Mouse (Mus musculus) limb, embryonic 15.5 days (tissue): ENCODE results near the gene Zfp617. TPM values are rescaled to one million over a fixed set of nuclear protein-coding genes. Genes with fewer than 3 reads are reported as not detected.
A peak's percentile ranks its signal among the peaks of the same experiment; 100 is the strongest.
"Not testable (repeated sequence)": the region's sequence is repeated elsewhere in the genome, so short reads cannot be mapped to it uniquely, and the experiment has no call there.

Experiments used
- ATAC-seq: fragments of 200-750 bp; cut with Nextera tagmentation; 2 replicates; pipeline ENCODE4 v1.8.0; 2017; ENCODE audit warnings: low read depth, moderate TSS enrichment; ENCODE audit not compliant: insufficient number of reproducible peaks, low FRiP score, low TSS enrichment
- H3K27ac ChIP-seq: fragments of 300-500 bp; sonication (generic); 2 replicates; pipeline ENCODE4 v1.5.1; 2015; ENCODE audit warnings: moderate library complexity, mild to moderate bottlenecking, inconsistent platforms
- H3K27me3 ChIP-seq: fragments of 300-500 bp; sonication (generic); 2 replicates; pipeline ENCODE4 v1.6.1; 2015; ENCODE audit warnings: inconsistent platforms
- H3K36me3 ChIP-seq: fragments of 300-500 bp; sonication (generic); 2 replicates; pipeline ENCODE4 v1.6.1; 2015; ENCODE audit warnings: inconsistent platforms
- H3K4me1 ChIP-seq: fragments of 300-500 bp; sonication (generic); 2 replicates; pipeline ENCODE4 v1.6.1; 2015; ENCODE audit warnings: inconsistent platforms
- H3K4me2 ChIP-seq: fragments of 300-500 bp; sonication (generic); 2 replicates; pipeline ENCODE4 v1.6.1; 2015; ENCODE audit warnings: mild to moderate bottlenecking, inconsistent platforms
- H3K4me3 ChIP-seq: fragments of 300-500 bp; sonication (generic); 2 replicates; pipeline ENCODE4 v1.5.1; 2015; ENCODE audit warnings: mild to moderate bottlenecking, inconsistent platforms
- H3K9ac ChIP-seq: fragments of 300-500 bp; sonication (generic); 2 replicates; pipeline ENCODE4 v1.6.1; 2015; ENCODE audit warnings: inconsistent platforms
- H3K9me3 ChIP-seq: fragments of 300-500 bp; sonication (generic); 2 replicates; pipeline ENCODE4 v1.6.1; 2016; ENCODE audit warnings: inconsistent platforms
- WGBS: fragments of 180-500 bp; shearing (Covaris S2); methylation state at CpG from one replicate; pipeline ENCODE4 v1.1.7; 2015; 5-methylcytosine and 5-hydroxymethylcytosine counted together
- polyA plus RNA-seq: library from polyadenylated mRNA; unstranded; fragments of >200 nt; fragmentation: Nextera tagmentation; extraction: Ambion mirVana; gene quantifications from 2 replicates; pipeline ENCODE4 v1.2.1, GENCODE M21; 2015

Zfp617 gene
- 19.8 and 21.1 TPM in 2 replicates for polyA plus RNA-seq

- Histone ChIP-seq H3K27me3 (no peaks in the 10 kb centered on the region), H3K9ac (peak within 1 kb of the TSS; percentile 83), H3K4me3 (peak within 1 kb of the TSS; percentile 70), H3K4me1 (0 out of 2 replicates have a peak, but pooled peaks cover 3% of the 10 kb centered on the region), H3K4me2 (peak within 1 kb of the TSS; percentile 55), H3K9me3 (no peaks in the 10 kb centered on the region), H3K27ac (peak within 1 kb of the TSS; percentile 98), H3K36me3 (peaks cover 3% of the 10 kb centered on the region)
- ATAC-seq = peak; percentile 91
- 6% methylated on average over 47 of the region's 47 CpGs for WGBS
These were observed at the start of gene Zfp617, which contains the start of gene Zfp882 for GRCm38 (mm10) chr8:71908309-71909261. Gene Zfp617, plus strand, starts transcription at chr8:71908635. Gene Zfp882, plus strand, starts transcription at chr8:71908608.

- not testable (repeated sequence) for H3K4me1 ChIP-seq, H3K4me2 ChIP-seq, H3K36me3 ChIP-seq, H3K4me3 ChIP-seq, H3K9me3 ChIP-seq, H3K9ac ChIP-seq, H3K27me3 ChIP-seq, H3K27ac ChIP-seq, ATAC-seq
- 79% methylated on average over 1 of the region's 1 CpGs for WGBS
These were observed 46.9 kb upstream of the Zfp617 start for GRCm38 (mm10) chr8:71861551-71861950.

- not testable (repeated sequence) for H3K4me3 ChIP-seq, ATAC-seq, H3K9me3 ChIP-seq, H3K4me2 ChIP-seq, H3K36me3 ChIP-seq, H3K4me1 ChIP-seq, H3K27ac ChIP-seq, H3K9ac ChIP-seq, H3K27me3 ChIP-seq
These were observed 46.4 kb upstream of the Zfp617 start for GRCm38 (mm10) chr8:71862038-71862437.

GRCm38 (mm10) chr8:71881618-71882274, 26.7 kb upstream of the Zfp617 start, which contains the start of gene Zfp709:
Gene Zfp709, plus strand, starts transcription at chr8:71882019.
- Histone ChIP-seq H3K9ac (peak within 1 kb of the TSS; percentile 86), H3K4me2 (peak within 1 kb of the TSS; percentile 87), H3K4me1 (peaks cover 6% of the 10 kb centered on the region; the same call in 1 of the 2 replicates), H3K36me3 (peaks cover 16% of the 10 kb centered on the region), H3K4me3 (peak within 1 kb of the TSS; percentile 67), H3K27ac (peak within 1 kb of the TSS; percentile 79), H3K27me3 (no peaks in the 10 kb centered on the region), H3K9me3 (peaks cover 6% of the 10 kb centered on the region; the same call in 1 of the 2 replicates)
- WGBS = 5% methylated on average over 45 of the region's 45 CpGs
- peak; percentile 78 for ATAC-seq

- H3K27me3 ChIP-seq, H3K4me1 ChIP-seq, H3K9me3 ChIP-seq, H3K27ac ChIP-seq, H3K36me3 ChIP-seq, ATAC-seq, H3K4me2 ChIP-seq, H3K4me3 ChIP-seq, H3K9ac ChIP-seq: not testable (repeated sequence)
- 45% methylated on average over 11 of the region's 11 CpGs for WGBS
These were observed 7.8 kb upstream of the Zfp617 start for GRCm38 (mm10) chr8:71900666-71901065.

DNA sequence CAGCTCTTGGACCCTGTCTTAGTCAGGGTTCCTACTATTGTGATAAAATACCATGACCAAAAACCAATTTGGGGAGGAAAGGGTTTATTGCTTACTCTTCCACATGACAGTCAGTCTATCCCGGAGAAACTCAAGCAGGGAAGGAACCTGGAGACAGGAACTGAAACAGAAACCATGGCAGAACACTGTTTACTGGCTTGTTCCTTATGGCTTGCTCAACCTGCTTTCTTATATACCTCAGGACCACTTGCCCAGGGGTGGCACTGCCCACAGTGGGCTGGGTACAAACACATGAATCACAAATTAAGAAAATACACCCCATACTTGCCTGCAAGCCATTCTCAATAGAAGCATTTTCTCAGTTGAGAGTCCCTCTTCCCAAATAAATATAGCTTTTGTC, 5.4 kb upstream of the Zfp617 start:
- not testable (repeated sequence) for H3K27ac ChIP-seq, H3K27me3 ChIP-seq, H3K9ac ChIP-seq, ATAC-seq, H3K4me2 ChIP-seq, H3K36me3 ChIP-seq, H3K4me3 ChIP-seq, H3K9me3 ChIP-seq, H3K4me1 ChIP-seq
- 58% methylated on average over 1 of the region's 1 CpGs for WGBS

GRCm38 (mm10) chr8:71906809-71907208, 1.6 kb upstream of the Zfp617 start:
- Histone ChIP-seq H3K4me1 (0 out of 2 replicates have a peak, but pooled peaks cover 3% of the 10 kb centered on the region), H3K27me3 (no peaks in the 10 kb centered on the region), H3K36me3 (no peaks in the 10 kb centered on the region), H3K27ac (no peak overlapping the region), H3K9me3 (no peaks in the 10 kb centered on the region), H3K4me3 (no peak overlapping the region), H3K4me2 (no peak overlapping the region), H3K9ac (no peak overlapping the region)
- 92% methylated on average over 1 of the region's 1 CpGs for WGBS
- ATAC-seq = no peak

GRCm38 (mm10) chr8:71907798-71908257, 607 bp upstream of the Zfp617 start:
- Histone ChIP-seq H3K9ac (no peak overlapping the region), H3K36me3 (no peaks in the 10 kb centered on the region), H3K4me2 (peak overlapping the region; percentile 55), H3K27me3 (no peaks in the 10 kb centered on the region), H3K4me1 (0 out of 2 replicates have a peak, but pooled peaks cover 3% of the 10 kb centered on the region), H3K27ac (peak overlapping the region; percentile 98), H3K9me3 (no peaks in the 10 kb centered on the region), H3K4me3 (peak overlapping the region; percentile 70; the same call in 1 of the 2 replicates)
- 92% methylated on average over 5 of the region's 5 CpGs for WGBS
- ATAC-seq = no peak

DNA sequence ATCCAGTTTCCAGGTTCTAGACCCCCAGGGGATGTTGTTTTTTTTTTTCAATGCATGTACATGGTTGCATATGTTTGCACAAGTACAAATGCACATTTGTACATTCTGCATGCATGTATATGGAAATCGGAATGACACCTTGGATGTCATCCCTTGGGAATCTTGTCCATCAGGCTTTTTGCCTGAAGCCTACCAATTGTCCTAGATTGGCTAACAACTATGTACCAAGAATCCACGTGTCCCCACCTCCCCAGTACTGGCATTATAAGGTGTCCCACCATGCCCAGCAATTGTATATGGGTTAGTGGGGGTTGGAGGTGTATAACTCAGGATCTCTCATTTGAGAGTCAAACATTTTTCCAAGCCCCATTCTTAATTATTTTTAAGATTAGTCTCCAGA, 3.9 kb downstream of the Zfp617 start:
- peaks cover 32% of the 10 kb centered on the region for H3K36me3 ChIP-seq
- H3K4me3 ChIP-seq = no peak overlapping the region
- 82% methylated on average over 2 of the region's 2 CpGs for WGBS
- no peak overlapping the region for H3K27ac ChIP-seq
- 0 out of 2 replicates have a peak, but pooled peaks cover 3% of the 10 kb centered on the region for H3K4me1 ChIP-seq
- no peaks in the 10 kb centered on the region for H3K27me3 ChIP-seq
- no peaks in the 10 kb centered on the region for H3K9me3 ChIP-seq
- no peak overlapping the region for H3K4me2 ChIP-seq
- no peak overlapping the region for H3K9ac ChIP-seq
- ATAC-seq = no peak

DNA sequence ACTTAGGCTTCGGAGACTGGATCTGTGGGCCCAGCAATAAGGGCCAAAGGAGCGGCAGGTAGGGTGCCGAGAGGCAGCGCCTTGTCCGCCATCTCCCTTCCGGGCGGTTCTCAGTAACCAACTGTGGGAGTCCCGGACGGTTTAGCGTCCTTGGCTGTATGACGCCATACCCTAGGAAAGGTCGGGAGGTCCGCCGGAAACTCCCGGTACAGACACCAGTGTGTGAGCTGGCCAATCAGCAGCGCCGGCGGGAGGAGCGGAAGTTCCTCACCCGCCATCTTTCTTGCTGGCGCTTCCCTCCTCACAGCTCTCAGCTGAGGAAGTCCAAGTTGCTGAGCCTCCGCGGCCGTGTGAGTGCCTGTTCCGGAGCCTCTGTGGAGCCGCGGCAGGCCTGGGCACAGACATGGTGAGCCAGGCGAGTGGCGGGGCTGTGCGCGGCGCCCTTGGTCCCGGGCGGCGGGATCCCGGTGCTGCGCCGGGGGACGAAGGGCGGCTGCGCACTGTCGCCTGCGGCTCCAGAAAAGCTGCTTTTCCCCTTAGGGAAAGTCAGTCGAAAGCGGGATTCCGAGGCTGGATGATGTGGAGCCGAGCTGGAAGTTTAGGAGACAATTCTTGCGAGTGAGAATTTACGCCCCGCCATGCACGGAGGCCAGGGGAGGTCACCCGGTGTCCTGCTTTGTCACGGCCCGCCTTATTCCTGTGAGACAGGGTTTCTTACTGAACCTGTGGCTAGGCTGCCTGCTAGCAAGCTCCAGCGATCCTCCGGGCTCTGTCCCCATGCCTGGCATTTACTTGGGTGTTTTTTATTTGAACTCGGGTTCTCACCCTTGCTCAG, 14.3 kb downstream of the Zfp617 start:
- Histone ChIP-seq H3K27me3 (no peaks in the 10 kb centered on the region), H3K4me2 (peak overlapping the region; percentile 52), H3K9me3 (no peaks in the 10 kb centered on the region), H3K4me1 (peaks cover 2% of the 10 kb centered on the region; the same call in 1 of the 2 replicates), H3K9ac (peak overlapping the region; percentile 81), H3K36me3 (peaks cover 4% of the 10 kb centered on the region; the same call in 1 of the 2 replicates), H3K4me3 (peak overlapping the region; percentile 72), H3K27ac (peak overlapping the region; percentile 99)
- WGBS = under 1% methylated on average over 54 of the region's 57 CpGs
- peak; percentile 99 for ATAC-seq

- Histone ChIP-seq H3K4me1 (peaks cover 2% of the 10 kb centered on the region; the same call in 1 of the 2 replicates), H3K9me3 (peaks cover 4% of the 10 kb centered on the region; the same call in 1 of the 2 replicates)
These were observed 17.4 kb downstream of the Zfp617 start for GRCm38 (mm10) chr8:71925791-71926190.

More at GRCm38 (mm10) chr8:71925791-71926190, 17.4 kb downstream of the Zfp617 start:
- Histone ChIP-seq H3K27ac (no peak overlapping the region), H3K27me3 (no peaks in the 10 kb centered on the region), H3K4me2 (no peak overlapping the region), H3K9ac (no peak overlapping the region), H3K4me3 (no peak overlapping the region), H3K36me3 (peaks cover 23% of the 10 kb centered on the region)
- ATAC-seq = no peak
- 97% methylated on average over 5 of the region's 5 CpGs for WGBS
